Mouse (Mus musculus) B cell, adult 67 days (primary cell): ENCODE data around the gene Pramel3. TPM values are rescaled to one million over a fixed set of nuclear protein-coding genes. Genes with fewer than 3 reads are reported as not detected.

ENCODE experiments used
- total RNA-seq, 2 experiments: library from RNA; stranded (reverse); gene quantifications; 4 replicates each; pipeline ENCODE4 v1.2.4; 2023

Pramel3 gene
- total RNA-seq, result not detected

GRCm38 (mm10) chrX:135302007-135302406, at the start of gene Pramel3:
Gene Pramel3 (plus strand): TSS chrX:135302307.

Other genes starting within 250 kb of the Pramel3 start
- not detected for gene Gm15023, start 124.7 kb upstream of the Pramel3 start, total RNA-seq
- gene Tceal6, start 91.6 kb upstream of the Pramel3 start, total RNA-seq, result not detected
- not detected for gene Gm5128, start 71.0 kb downstream of the Pramel3 start, total RNA-seq
- gene Gm7903, start 131.5 kb downstream of the Pramel3 start, total RNA-seq, result not detected
- gene AV320801, start 192.3 kb downstream of the Pramel3 start, total RNA-seq, result not detected